Mouse (Mus musculus): ENCODE results near the gene B4galt2.
A peak's percentile ranks its signal among the peaks of the same experiment; 100 is the strongest.

The B4galt2 gene

GRCm38 (mm10) chr4:117834845-117835530, 48.3 kb downstream of the B4galt2 start:
- peak; percentile 40 for DNase-seq (ENCODE audit: low read depth)

- DNase-seq (ENCODE audit: low read depth), result no peak
These were observed 48.8 kb downstream of the B4galt2 start, which contains the start of gene Slc6a9 for GRCm38 (mm10) chr4:117834457-117834844. Gene Slc6a9 (plus strand): TSS chr4:117834506.

GRCm38 (mm10) chr4:117831920-117832691, 51.2 kb downstream of the B4galt2 start:
- no peak for DNase-seq (ENCODE audit: low read depth)

GRCm38 (mm10) chr4:117831499-117831898, 51.8 kb downstream of the B4galt2 start:
- no peak for DNase-seq (ENCODE audit: low read depth)

GRCm38 (mm10) chr4:117830801-117831200, 52.5 kb downstream of the B4galt2 start:
- DNase-seq (ENCODE audit: low read depth), result no peak

GRCm38 (mm10) chr4:117830124-117830551, 53.1 kb downstream of the B4galt2 start:
- no peak for DNase-seq (ENCODE audit: low read depth)

- peak; percentile 37 for DNase-seq (ENCODE audit: low read depth)
These were observed 53.8 kb downstream of the B4galt2 start for GRCm38 (mm10) chr4:117829260-117830123.

GRCm38 (mm10) chr4:117828572-117829145, 54.6 kb downstream of the B4galt2 start:
- DNase-seq (ENCODE audit: low read depth), result no peak
